Mouse (Mus musculus) liver, embryonic 16.5 days (tissue): Measurements from ENCODE around the gene Ccl9. TPM values are rescaled to one million over a fixed set of nuclear protein-coding genes. Genes with fewer than 3 reads are reported as not detected.

Experiments
- ATAC-seq: fragments of 200-750 bp; cut with Nextera tagmentation; 2 replicates; pipeline ENCODE4 v1.8.0; 2017; ENCODE audit warnings: low read depth, mild to moderate bottlenecking, moderate number of reproducible peaks, moderate library complexity
- H3K27ac ChIP-seq: fragments of 300-500 bp; sonication (generic); 2 replicates; pipeline ENCODE4 v1.5.1; 2014; ENCODE audit warnings: mild to moderate bottlenecking, low read length
- H3K27me3 ChIP-seq: fragments of 300-500 bp; sonication (generic); 2 replicates; pipeline ENCODE4 v1.6.1; 2014; ENCODE audit warnings: low read depth, low read length, mixed read lengths; ENCODE audit not compliant: control insufficient read depth, insufficient read depth
- H3K36me3 ChIP-seq: fragments of 300-500 bp; sonication (generic); 2 replicates; pipeline ENCODE4 v1.6.1; 2014; ENCODE audit warnings: mild to moderate bottlenecking; ENCODE audit not compliant: control insufficient read depth, insufficient read depth
- H3K4me1 ChIP-seq: fragments of 300-500 bp; sonication (generic); 2 replicates; pipeline ENCODE4 v1.6.1; 2014; ENCODE audit warnings: low read depth, low read length, mixed read lengths; ENCODE audit not compliant: control insufficient read depth
- H3K4me2 ChIP-seq: fragments of 300-500 bp; sonication (generic); 2 replicates; pipeline ENCODE4 v1.6.1; 2014; ENCODE audit warnings: low read depth, low read length, mixed read lengths
- H3K4me3 ChIP-seq: fragments of 300-500 bp; sonication (generic); 2 replicates; pipeline ENCODE4 v1.5.1; 2014; ENCODE audit warnings: low read depth, mild to moderate bottlenecking, low read length
- H3K9ac ChIP-seq: fragments of 300-500 bp; sonication (generic); 2 replicates; pipeline ENCODE4 v1.6.1; 2014; ENCODE audit warnings: low read depth, low read length
- H3K9me3 ChIP-seq: fragments of 300-500 bp; sonication (generic); replicated peaks from 2 replicates; pipeline ENCODE4 v1.6.1; 2016; ENCODE audit warnings: low read length; ENCODE audit not compliant: control insufficient read depth
- WGBS: fragments of 180-500 bp; shearing (Covaris S2); extraction: QIAGEN DNeasy Blood & Tissue Kit; methylation state at CpG from one replicate; pipeline ENCODE4 v1.1.7; 2014; ENCODE audit not compliant: insufficient replicate concordance; 5-methylcytosine and 5-hydroxymethylcytosine counted together
- polyA plus RNA-seq: library from polyadenylated mRNA; unstranded; fragments of >200 nt; fragmentation: Nextera tagmentation; extraction: Ambion mirVana; gene quantifications from 2 replicates; pipeline ENCODE4 v1.2.1, GENCODE M21; 2015

Gene Ccl9
- polyA plus RNA-seq, 1 experiment from 2014 or later: 71.8 TPM

GRCm38 (mm10) chr11:83603399-83603798 is 25.0 kb upstream of the Ccl9 start:
- H3K4me1 ChIP-seq: no peaks in the 10 kb centered on the region
- no peaks in the 10 kb centered on the region for H3K27me3 ChIP-seq
- H3K4me2 ChIP-seq: no peak overlapping the region
- no peak overlapping the region for H3K4me3 ChIP-seq
- no peaks in the 10 kb centered on the region for H3K36me3 ChIP-seq
- no peak for ATAC-seq
- no peaks in the 10 kb centered on the region for H3K9me3 ChIP-seq
- WGBS: 66% methylated on average over 3 of the region's 3 CpGs
- no peak overlapping the region for H3K27ac ChIP-seq
- no peak overlapping the region for H3K9ac ChIP-seq

GRCm38 (mm10) chr11:83600576-83600975 is 22.1 kb upstream of the Ccl9 start:
- no peak overlapping the region for H3K4me2 ChIP-seq
- H3K9me3 ChIP-seq: no peaks in the 10 kb centered on the region
- H3K4me1 ChIP-seq: no peaks in the 10 kb centered on the region
- H3K36me3 ChIP-seq: no peaks in the 10 kb centered on the region
- WGBS: 53% methylated on average over 2 of the region's 2 CpGs
- no peak overlapping the region for H3K27ac ChIP-seq
- no peak overlapping the region for H3K4me3 ChIP-seq
- no peaks in the 10 kb centered on the region for H3K27me3 ChIP-seq
- ATAC-seq: no peak
- no peak overlapping the region for H3K9ac ChIP-seq

GRCm38 (mm10) chr11:83598991-83599390 is 20.6 kb upstream of the Ccl9 start:
- ATAC-seq: no peak
- Histone ChIP-seq H3K27me3 (no peaks in the 10 kb centered on the region), H3K27ac (no peak overlapping the region), H3K9ac (no peak overlapping the region), H3K4me3 (no peak overlapping the region), H3K4me2 (no peak overlapping the region), H3K36me3 (no peaks in the 10 kb centered on the region), H3K9me3 (no peaks in the 10 kb centered on the region), H3K4me1 (no peaks in the 10 kb centered on the region)
- WGBS: 68% methylated on average over 3 of the region's 3 CpGs

GRCm38 (mm10) chr11:83598207-83598837 is 19.9 kb upstream of the Ccl9 start:
- ATAC-seq: no peak
- no peak overlapping the region for H3K4me3 ChIP-seq
- H3K9me3 ChIP-seq: no peaks in the 10 kb centered on the region
- no peaks in the 10 kb centered on the region for H3K27me3 ChIP-seq
- H3K4me2 ChIP-seq: no peak overlapping the region
- H3K4me1 ChIP-seq: no peaks in the 10 kb centered on the region
- 52% methylated on average over 3 of the region's 3 CpGs for whole genome bisulfite sequencing
- H3K36me3 ChIP-seq: no peaks in the 10 kb centered on the region
- H3K9ac ChIP-seq: no peak overlapping the region
- no peak overlapping the region for H3K27ac ChIP-seq

- no peak overlapping the region for H3K4me2 ChIP-seq
- WGBS: 69% methylated on average over 7 of the region's 7 CpGs
- H3K27ac ChIP-seq: no peak overlapping the region
- H3K9me3 ChIP-seq: no peaks in the 10 kb centered on the region
- H3K4me3 ChIP-seq: no peak overlapping the region
- H3K36me3 ChIP-seq: no peaks in the 10 kb centered on the region
- ATAC-seq: no peak
- no peak overlapping the region for H3K9ac ChIP-seq
- H3K4me1 ChIP-seq: no peaks in the 10 kb centered on the region; the same call in 1 of the 2 replicates
- H3K27me3 ChIP-seq: no peaks in the 10 kb centered on the region
Observed at GRCm38 (mm10) chr11:83597796-83598195, 19.4 kb upstream of the Ccl9 start.

GRCm38 (mm10) chr11:83595669-83596455 is 17.4 kb upstream of the Ccl9 start:
- WGBS: 52% methylated on average over 7 of the region's 7 CpGs
- ATAC-seq: no peak
- Histone ChIP-seq H3K27ac (no peak overlapping the region), H3K27me3 (no peaks in the 10 kb centered on the region), H3K9ac (no peak overlapping the region), H3K36me3 (no peaks in the 10 kb centered on the region), H3K4me1 (no peaks in the 10 kb centered on the region; the same call in 1 of the 2 replicates), H3K9me3 (no peaks in the 10 kb centered on the region), H3K4me3 (no peak overlapping the region), H3K4me2 (no peak overlapping the region)

GRCm38 (mm10) chr11:83593453-83593852 is 15.0 kb upstream of the Ccl9 start:
- Histone ChIP-seq H3K9me3 (no peaks in the 10 kb centered on the region), H3K36me3 (no peaks in the 10 kb centered on the region), H3K4me2 (no peak overlapping the region), H3K4me3 (no peak overlapping the region), H3K27me3 (no peaks in the 10 kb centered on the region), H3K9ac (no peak overlapping the region), H3K27ac (no peak overlapping the region), H3K4me1 (no peaks in the 10 kb centered on the region; the same call in 1 of the 2 replicates)
- WGBS: 55% methylated on average over 5 of the region's 5 CpGs
- ATAC-seq: no peak

GRCm38 (mm10) chr11:83592853-83593252 is 14.4 kb upstream of the Ccl9 start, which contains the start of gene Ccl6:
Gene Ccl6 (minus strand): TSS chr11:83593087.
- Histone ChIP-seq H3K27ac (0 out of 2 replicates have a peak within 1 kb of the TSS, but pooled peaks have one; percentile 38), H3K4me2 (no peak within 1 kb of the TSS), H3K27me3 (no peaks in the 10 kb centered on the region), H3K9ac (no peak within 1 kb of the TSS), H3K4me1 (no peaks in the 10 kb centered on the region; the same call in 1 of the 2 replicates), H3K4me3 (no peak within 1 kb of the TSS), H3K36me3 (no peaks in the 10 kb centered on the region), H3K9me3 (no peaks in the 10 kb centered on the region)
- no peak for ATAC-seq
- WGBS: 28% methylated on average over 2 of the region's 2 CpGs

GRCm38 (mm10) chr11:83584232-83584631 is 5.8 kb upstream of the Ccl9 start:
- no peak overlapping the region for H3K4me3 ChIP-seq
- WGBS: 54% methylated on average over 2 of the region's 2 CpGs
- H3K9ac ChIP-seq: no peak overlapping the region
- H3K9me3 ChIP-seq: no peaks in the 10 kb centered on the region
- no peaks in the 10 kb centered on the region; the same call in 1 of the 2 replicates for H3K4me1 ChIP-seq
- no peak overlapping the region for H3K4me2 ChIP-seq
- ATAC-seq: no peak
- no peaks in the 10 kb centered on the region for H3K27me3 ChIP-seq
- no peaks in the 10 kb centered on the region for H3K36me3 ChIP-seq
- H3K27ac ChIP-seq: no peak overlapping the region
